Mouse (Mus musculus) layer of hippocampus, postnatal 36 days (tissue): ENCODE measurements around the gene Pkd1. TPM values are rescaled to one million over a fixed set of nuclear protein-coding genes. Genes with fewer than 3 reads are reported as not detected.

Source experiments
- DNase-seq, 2 experiments: peaks; one replicate each; pipeline ENCODE4 v3.0.0; 2022
- microRNA-seq, 2 experiments: library from miRNA; unstranded; fragments of <30 nt; microRNA quantifications; one replicate each; pipeline ENCODE4 v1.2.0; 2021
- total RNA-seq, 2 experiments: library from RNA; stranded (reverse); gene quantifications; 2 replicates each; pipeline ENCODE4 v1.2.3; 2021

Gene Pkd1
- total RNA-seq, 2 experiments from 2014 or later: 84.9 to 95.3 TPM

- DNase-seq: no peak
Observed at GRCm38 (mm10) chr17:24644875-24645721, 95.5 kb downstream of the Pkd1 start.

- DNase-seq: no peak
Observed at GRCm38 (mm10) chr17:24645916-24646315, 96.3 kb downstream of the Pkd1 start.

Small RNAs within 50 kb of the gene (microRNA-seq; reads per million reads assigned to microRNA genes)
- gene Gm24589: 5.1 to 9.3 reads per million in 2 experiments

Other genes with a start within 250 kb of the Pkd1 start
- 1 to 10 TPM in 1 of 2 experiments, under 1 TPM in 1; 0.96 to 1.1 TPM for gene Abca17, start 198.8 kb upstream of the Pkd1 start, total RNA-seq
- 10 to 100 TPM; 64.8 to 65.3 TPM for gene Abca3, start 197.9 kb upstream of the Pkd1 start, total RNA-seq
- 100 to 1,000 TPM; 123 to 127 TPM for gene Rnps1, start 135.3 kb upstream of the Pkd1 start, total RNA-seq
- gene Eci1, start 123.2 kb upstream of the Pkd1 start, total RNA-seq: 10 to 100 TPM; 29.2 to 30.2 TPM
- gene Dnase1l2, start 106.7 kb upstream of the Pkd1 start, total RNA-seq: 10 to 100 TPM; 11.0 to 14.2 TPM
- gene E4f1, start 79.5 kb upstream of the Pkd1 start, total RNA-seq: 10 to 100 TPM; 30.3 to 42.7 TPM
- 10 to 100 TPM; 62.3 to 66.4 TPM for gene Pgp, start 79.4 kb upstream of the Pkd1 start, total RNA-seq
- gene Bricd5, start 76.0 kb upstream of the Pkd1 start, total RNA-seq: 1 to 10 TPM; 1.9 to 2.6 TPM
- 10 to 100 TPM; 40.7 to 45.0 TPM for gene Mlst8, start 70.8 kb upstream of the Pkd1 start, total RNA-seq
- 100 to 1,000 TPM; 158 to 160 TPM for gene Caskin1, start 61.2 kb upstream of the Pkd1 start, total RNA-seq
- gene Traf7, start 21.9 kb upstream of the Pkd1 start, total RNA-seq: 10 to 100 TPM; 86.7 to 95.1 TPM
- gene Rab26, start 15.6 kb upstream of the Pkd1 start, total RNA-seq: 10 to 100 TPM; 72.9 to 76.8 TPM
- gene Tsc2, start 82.8 kb downstream of the Pkd1 start, total RNA-seq: 100 to 1,000 TPM; 181 to 184 TPM
- 1 to 10 TPM; 3.9 to 6.9 TPM for gene Nthl1, start 82.8 kb downstream of the Pkd1 start, total RNA-seq
- 10 to 100 TPM; 41.1 to 43.3 TPM for gene Slc9a3r2, start 100.5 kb downstream of the Pkd1 start, total RNA-seq
- 1 to 10 TPM; 1.7 to 2.9 TPM for gene Npw, start 108.6 kb downstream of the Pkd1 start, total RNA-seq
- gene Zfp598, start 119.9 kb downstream of the Pkd1 start, total RNA-seq: 10 to 100 TPM; 38.2 to 43.5 TPM
- 100 to 1,000 TPM; 152 to 165 TPM for gene Syngr3, start 140.1 kb downstream of the Pkd1 start, total RNA-seq
- gene Gfer, start 146.3 kb downstream of the Pkd1 start, total RNA-seq: 10 to 100 TPM; 17.0 to 22.7 TPM
- 1 to 10 TPM; 2.5 to 3.0 TPM for gene Noxo1, start 146.4 kb downstream of the Pkd1 start, total RNA-seq
- gene Tbl3, start 157.8 kb downstream of the Pkd1 start, total RNA-seq: 10 to 100 TPM; 26.1 to 29.4 TPM
- gene Rnf151, start 168.2 kb downstream of the Pkd1 start, total RNA-seq: not detected
- gene Rps2, start 168.3 kb downstream of the Pkd1 start, total RNA-seq: 100 to 1,000 TPM; 326 to 349 TPM
- gene Ndufb10, start 174.6 kb downstream of the Pkd1 start, total RNA-seq: 100 to 1,000 TPM; 199 to 228 TPM
- under 1 TPM in 1 of 2 experiments, not detected in 1; 0.56 TPM for gene Rpl3l, start 178.0 kb downstream of the Pkd1 start, total RNA-seq
- gene Msrb1, start 186.8 kb downstream of the Pkd1 start, total RNA-seq: 10 to 100 TPM; 42.1 to 45.6 TPM
- gene Hs3st6, start 203.2 kb downstream of the Pkd1 start, total RNA-seq: not detected